Mouse (Mus musculus) layer of hippocampus, adult 18-20 months (tissue): ENCODE results near the gene Leng8. TPM values are rescaled to one million over a fixed set of nuclear protein-coding genes. Genes with fewer than 3 reads are reported as not detected.

ENCODE experiments used
- DNase-seq, 2 experiments: peaks; one replicate each; pipeline ENCODE4 v3.0.0; 2022; ENCODE audit warnings: low spot score in 2 of 2
- long read RNA-seq: library from polyadenylated mRNA; stranded (forward); transcript quantifications from one replicate; pipeline ENCODE4 v2.0.0, GENCODE M21; 2021
- total RNA-seq, 2 experiments: library from RNA; stranded (reverse); gene quantifications; 2 replicates each; pipeline ENCODE4 v1.2.3; 2021

The Leng8 gene
- 100 to 1,000 TPM; 139 to 159 TPM for total RNA-seq
- long read RNA-seq, full-length matches to known transcripts = 29 of 164 reads
- long read RNA-seq, partial matches to known transcripts = 31 of 164 reads
- long read RNA-seq, other reads (novel, unspliced or antisense) = 104 of 164 reads

- DNase-seq = peak; percentile 100
These were observed at the start of gene Leng8 for GRCm38 (mm10) chr7:4136771-4137531. Gene Leng8, plus strand, starts transcription at chr7:4137039.

GRCm38 (mm10) chr7:4087238-4087895 is 49.5 kb upstream of the Leng8 start:
- DNase-seq = peak in 1 of 2 experiments; percentile 53

- peak; percentile 57 to 86 for DNase-seq
These were observed 48.9 kb upstream of the Leng8 start for GRCm38 (mm10) chr7:4087896-4088480.

- no peak for DNase-seq
These were observed 48.2 kb upstream of the Leng8 start for GRCm38 (mm10) chr7:4088679-4089078.

- DNase-seq = no peak
These were observed 45.7 kb upstream of the Leng8 start for GRCm38 (mm10) chr7:4091170-4091569.

- DNase-seq = no peak
These were observed 38.5 kb upstream of the Leng8 start for GRCm38 (mm10) chr7:4098301-4098700.

GRCm38 (mm10) chr7:4098832-4099231 is 38.0 kb upstream of the Leng8 start:
- DNase-seq = no peak

GRCm38 (mm10) chr7:4101144-4101543 is 35.7 kb upstream of the Leng8 start:
- no peak for DNase-seq

- DNase-seq = peak in 1 of 2 experiments; percentile 58
These were observed 33.4 kb upstream of the Leng8 start for GRCm38 (mm10) chr7:4103411-4103810.

- peak in 1 of 2 experiments; percentile 56 for DNase-seq
These were observed 25.1 kb upstream of the Leng8 start for GRCm38 (mm10) chr7:4111766-4112165.

- peak in 1 of 2 experiments; percentile 62 for DNase-seq
These were observed 19.6 kb upstream of the Leng8 start for GRCm38 (mm10) chr7:4117050-4117814.

- DNase-seq = peak in 1 of 2 experiments; percentile 77
These were observed 17.4 kb upstream of the Leng8 start, which contains the start of gene Ttyh1 for GRCm38 (mm10) chr7:4119344-4119902. Gene Ttyh1, plus strand, starts transcription at chr7:4119408.

- DNase-seq = peak in 1 of 2 experiments; percentile 69
These were observed 16.6 kb upstream of the Leng8 start for GRCm38 (mm10) chr7:4119976-4120921.

- peak in 1 of 2 experiments; percentile 30 for DNase-seq
These were observed 14.6 kb upstream of the Leng8 start for GRCm38 (mm10) chr7:4122076-4122768.

- DNase-seq = peak in 1 of 2 experiments; percentile 49
These were observed 14.1 kb upstream of the Leng8 start for GRCm38 (mm10) chr7:4122783-4123182.

GRCm38 (mm10) chr7:4123732-4124131 is 13.1 kb upstream of the Leng8 start:
- peak; percentile 76 to 83 for DNase-seq

GRCm38 (mm10) chr7:4124315-4124759 is 12.5 kb upstream of the Leng8 start:
- peak; percentile 88 to 92 for DNase-seq

GRCm38 (mm10) chr7:4124856-4125255 is 12.0 kb upstream of the Leng8 start:
- DNase-seq = no peak

- peak in 1 of 2 experiments; percentile 5 for DNase-seq
These were observed 11.5 kb upstream of the Leng8 start for GRCm38 (mm10) chr7:4125306-4125705.
